Comparison of ENCODE assay signal across 8 mouse cellular contexts in genomic region chr9:73067086-73067485, GRCm38 (mm10). TPM values are rescaled to one million over a fixed set of nuclear protein-coding genes. Genes with fewer than 3 reads are reported as not detected.
A peak's percentile ranks its signal among the peaks of the same experiment; 100 is the strongest.
DNase-seq lines count a peak whose midpoint lies in the region; ATAC-seq lines count a peak whose summit lies in the region.

No protein-coding gene starts in this region.

- no peak overlapping the region; the same call in 1 of the 2 replicates for H3K27ac ChIP-seq in embryonic facial prominence, embryonic 11.5 days (replicated peaks; ENCODE audit: low read depth, low read length)
- peak overlapping the region; percentile 36; the same call in 1 of the 2 replicates for H3K27ac ChIP-seq in limb, embryonic 10.5 days

- no peak overlapping the region for H3K4me3 ChIP-seq in embryonic facial prominence, embryonic 11.5 days (ENCODE audit: low read depth, low read length)
- H3K4me3 ChIP-seq in limb, embryonic 10.5 days, result peak overlapping the region; percentile 35

- peak; percentile 47 for DNase-seq in kidney, adult 11 months
- DNase-seq in kidney, adult 8-10 months, result no peak
- DNase-seq in embryonic facial prominence, embryonic 11.5 days (ENCODE audit: low spot score), result peak; percentile 73
- peak; percentile 54 for DNase-seq in limb, embryonic 10.5 days (ENCODE audit: low spot score)
- peak; percentile 43 for DNase-seq in neural tube, embryonic 10.5 days (ENCODE audit: extremely low spot score, low spot score)
- no peak for DNase-seq in cerebellum, adult 9-10 months
- DNase-seq in thymus, adult 18-20 months, result no peak
- no peak for DNase-seq in left cerebral cortex, postnatal 36 days (ENCODE audit: low spot score in 2 of 2)

- no peaks in the 10 kb centered on the region for H3K36me3 ChIP-seq in embryonic facial prominence, embryonic 11.5 days (replicated peaks; ENCODE audit: control insufficient read depth, insufficient read depth, low read depth, low read length)
- H3K36me3 ChIP-seq in limb, embryonic 10.5 days, result no peaks in the 10 kb centered on the region

- no peaks in the 10 kb centered on the region for H3K4me1 ChIP-seq in embryonic facial prominence, embryonic 11.5 days (ENCODE audit: control insufficient read depth, insufficient read depth, low read length)
- peaks cover 41% of the 10 kb centered on the region for H3K4me1 ChIP-seq in limb, embryonic 10.5 days

- no peak overlapping the region for H3K4me2 ChIP-seq in embryonic facial prominence, embryonic 11.5 days (ENCODE audit: low read depth, low read length)

- peak; percentile 85 for ATAC-seq in embryonic facial prominence, embryonic 11.5 days (replicated peaks; ENCODE audit: insufficient number of reproducible peaks, low FRiP score, low TSS enrichment, low read depth)

- 0 out of 2 replicates have a peak overlapping the region, but pooled peaks have one; percentile 13 for H3K9ac ChIP-seq in embryonic facial prominence, embryonic 11.5 days (replicated peaks; ENCODE audit: low read length)

- H3K27me3 ChIP-seq in embryonic facial prominence, embryonic 11.5 days (ENCODE audit: control insufficient read depth, insufficient read depth, low read length), result no peaks in the 10 kb centered on the region
- no peaks in the 10 kb centered on the region for H3K27me3 ChIP-seq in limb, embryonic 10.5 days (ENCODE audit: low read depth, poor library complexity, severe bottlenecking)

- 18% methylated on average over 10 of the region's 10 CpGs for WGBS in embryonic facial prominence, embryonic 11.5 days
- 30% methylated on average over 10 of the region's 10 CpGs for WGBS in limb, embryonic 10.5 days

- intact Hi-C loops in left cerebral cortex, postnatal 36 days (cut with DNase I), result no loop called here

- no peaks in the 10 kb centered on the region for H3K9me3 ChIP-seq in embryonic facial prominence, embryonic 11.5 days (replicated peaks; ENCODE audit: control insufficient read depth, low read length)
- H3K9me3 ChIP-seq in limb, embryonic 10.5 days (replicated peaks), result no peaks in the 10 kb centered on the region

RNA-seq across cellular contexts. Expression of gene Rab27a, which starts 22.4 kb away (rescaled TPM):
- 2.4 and 2.5 TPM in 2 replicates for polyA plus RNA-seq in embryonic facial prominence, embryonic 11.5 days (2014; fragmentation: Nextera tagmentation; extraction: Ambion mirVana)
- 3.4 and 5.0 TPM in 2 replicates for polyA plus RNA-seq in limb, embryonic 10.5 days (2016; fragmentation: Nextera tagmentation; extraction: Ambion mirVana)
- total RNA-seq in left cerebral cortex, postnatal 36 days (2021), result 1 to 10 TPM; 4.8 to 9.8 TPM

RNA-seq across cellular contexts. Expression of gene Pigb, which starts 26.9 kb away (rescaled TPM):
- polyA plus RNA-seq in embryonic facial prominence, embryonic 11.5 days (2014; fragmentation: Nextera tagmentation; extraction: Ambion mirVana), result 17.9 and 18.1 TPM in 2 replicates
- polyA plus RNA-seq in limb, embryonic 10.5 days (2016; fragmentation: Nextera tagmentation; extraction: Ambion mirVana), result 15.6 and 17.8 TPM in 2 replicates
- total RNA-seq in left cerebral cortex, postnatal 36 days (2021), result 10 to 100 TPM; 14.3 to 15.7 TPM

RNA-seq across cellular contexts. Expression of gene Khdc3, which starts 34.5 kb away (rescaled TPM):
- polyA plus RNA-seq in embryonic facial prominence, embryonic 11.5 days (2014; fragmentation: Nextera tagmentation; extraction: Ambion mirVana), result 0.28 TPM in 1 of 2 replicates, not detected in the other
- not detected in 2 replicates for polyA plus RNA-seq in limb, embryonic 10.5 days (2016; fragmentation: Nextera tagmentation; extraction: Ambion mirVana)
- 1 to 10 TPM in 1 of 2 experiments, under 1 TPM in 1; 0.96 to 3.2 TPM for total RNA-seq in left cerebral cortex, postnatal 36 days (2021)

RNA-seq across cellular contexts. Expression of gene Gm20509, which starts 35.2 kb away (rescaled TPM):
- polyA plus RNA-seq in embryonic facial prominence, embryonic 11.5 days (2014; fragmentation: Nextera tagmentation; extraction: Ambion mirVana), result 0.24 TPM in 1 of 2 replicates, not detected in the other
- not detected in 2 replicates for polyA plus RNA-seq in limb, embryonic 10.5 days (2016; fragmentation: Nextera tagmentation; extraction: Ambion mirVana)
- total RNA-seq in left cerebral cortex, postnatal 36 days (2021), result not detected

RNA-seq across cellular contexts. Expression of gene Rsl24d1, which starts 46.1 kb away (rescaled TPM):
- 183 and 193 TPM in 2 replicates for polyA plus RNA-seq in embryonic facial prominence, embryonic 11.5 days (2014; fragmentation: Nextera tagmentation; extraction: Ambion mirVana)
- 151 and 184 TPM in 2 replicates for polyA plus RNA-seq in limb, embryonic 10.5 days (2016; fragmentation: Nextera tagmentation; extraction: Ambion mirVana)
- total RNA-seq in left cerebral cortex, postnatal 36 days (2021), result 10 to 100 TPM; 56.2 to 56.8 TPM

Comparison
In these comparisons a context has a peak if more than half of its experiments do, and no peak if none do; other contexts are left out.
1. DNase-seq: peak in kidney, adult 11 months (single experiment), embryonic facial prominence, embryonic 11.5 days (single experiment), limb, embryonic 10.5 days (single experiment) and neural tube, embryonic 10.5 days (single experiment); none in kidney, adult 8-10 months (0 of 2), cerebellum, adult 9-10 months (single experiment), thymus, adult 18-20 months (0 of 2) and left cerebral cortex, postnatal 36 days (0 of 2).